Mouse (Mus musculus) CH12.LX (cell line): Measurements from ENCODE around the gene Sdcbp2. TPM values are rescaled to one million over a fixed set of nuclear protein-coding genes. Genes with fewer than 3 reads are reported as not detected.

Experiments used
- DNase-seq: peaks from one replicate; pipeline ENCODE4 v3.0.0-alpha.2; 2013; ENCODE audit errors: extremely low read depth
- H3K27ac ChIP-seq: 2 replicates; pipeline ENCODE4 v1.5.1; 2012; ENCODE audit warnings: low read depth, mild to moderate bottlenecking, control low read depth, moderate library complexity; ENCODE audit not compliant: insufficient read depth
- H3K27me3 ChIP-seq: replicated peaks from 2 replicates; pipeline ENCODE3; 2012; ENCODE audit warnings: inconsistent platforms
- H3K36me3 ChIP-seq, 2 experiments: replicated peaks in 1 of 2; 2 replicates each; pipeline versions ENCODE3 to v1.6.1; 2012; ENCODE audit warnings: inconsistent platforms in 1 of 2, low read length in 1 of 2, mild to moderate bottlenecking in 1 of 2, mixed read lengths in 1 of 2, moderate library complexity in 1 of 2; ENCODE audit not compliant: control insufficient read depth in 1 of 2, insufficient read depth in 1 of 2
- H3K4me1 ChIP-seq, 2 experiments: 2 replicates each; pipeline ENCODE4 v1.6.1; 2012; ENCODE audit warnings: inconsistent platforms in 1 of 2, moderate library complexity in 1 of 2; ENCODE audit not compliant: insufficient read depth in 2 of 2, control insufficient read depth in 1 of 2
- H3K4me2 ChIP-seq: 2 replicates; pipeline ENCODE4 v1.6.1; 2012; ENCODE audit warnings: low read depth, mild to moderate bottlenecking, control low read depth; ENCODE audit not compliant: poor library complexity, insufficient read depth, severe bottlenecking
- H3K4me3 ChIP-seq, 3 experiments: fragments of 150-350 bp in 1 of 3; sonication (generic) in 1 of 3; replicated peaks in 1 of 3; 2 replicates each; pipeline versions ENCODE3 to v1.5.1; 2011 to 2012; ENCODE audit warnings: low read depth in 2 of 3, low read length in 2 of 3, mild to moderate bottlenecking in 2 of 3, moderate library complexity in 2 of 3, control low read depth in 1 of 3, improper control_type of control experiment in 1 of 3, inconsistent platforms in 1 of 3, mixed read lengths in 1 of 3; ENCODE audit not compliant: poor library complexity in 1 of 3
- H3K79me2 ChIP-seq: replicated peaks from 2 replicates; pipeline ENCODE4 v1.6.1; 2012; ENCODE audit warnings: mild to moderate bottlenecking, moderate library complexity; ENCODE audit not compliant: control insufficient read depth, poor library complexity, insufficient read depth, severe bottlenecking; ENCODE audit errors: extremely low read depth
- H3K9ac ChIP-seq: 2 replicates; pipeline ENCODE4 v1.6.1; 2012; ENCODE audit warnings: low read depth, mild to moderate bottlenecking, control low read depth, moderate library complexity; ENCODE audit not compliant: insufficient read depth
- H3K9me3 ChIP-seq: replicated peaks from 2 replicates; pipeline ENCODE3; 2012; ENCODE audit warnings: low read length, inconsistent platforms, mixed read lengths
- CTCF ChIP-seq, 2 experiments: IDR thresholded peaks in 1 of 2; conservative IDR thresholded peaks in 1 of 2; 2 replicates each; pipeline ENCODE4 v1.5.1; 2011 to 2012; ENCODE audit warnings: low read depth in 2 of 2, low read length in 2 of 2, improper control_type of control experiment in 1 of 2, inconsistent platforms in 1 of 2, mild to moderate bottlenecking in 1 of 2, moderate library complexity in 1 of 2
- E2F4 ChIP-seq: IDR thresholded peaks from 2 replicates; pipeline ENCODE4 v1.6.1; 2011; ENCODE audit warnings: low read depth, low read length, improper control_type of control experiment; ENCODE audit not compliant: insufficient replicate concordance
- GABPA ChIP-seq: IDR thresholded peaks from 2 replicates; pipeline ENCODE4 v1.6.1; 2012; ENCODE audit warnings: low read depth, low read length, improper control_type of control experiment, inconsistent platforms; ENCODE audit not compliant: insufficient replicate concordance
- JUN ChIP-seq: IDR thresholded peaks from 2 replicates; pipeline ENCODE4 v1.6.1; 2011; ENCODE audit warnings: low read depth, mild to moderate bottlenecking, low read length, improper control_type of control experiment, moderate library complexity; ENCODE audit not compliant: insufficient read depth
- JUND ChIP-seq: conservative IDR thresholded peaks from 2 replicates; pipeline ENCODE4 v1.6.1; 2011; ENCODE audit warnings: low read depth, low read length, improper control_type of control experiment
- KAT2A ChIP-seq: IDR thresholded peaks from 2 replicates; pipeline ENCODE4 v1.6.1; 2012; ENCODE audit warnings: low read length, improper control_type of control experiment, inconsistent platforms; ENCODE audit not compliant: insufficient replicate concordance
- MAZ ChIP-seq: IDR thresholded peaks from 2 replicates; pipeline ENCODE4 v1.6.1; 2012; ENCODE audit warnings: low read depth, mild to moderate bottlenecking, inconsistent platforms, low read length, improper control_type of control experiment, moderate library complexity
- NRF1 ChIP-seq: IDR thresholded peaks from 2 replicates; pipeline ENCODE4 v1.6.1; 2014; ENCODE audit warnings: low read depth, mild to moderate bottlenecking, inconsistent platforms, low read length, improper control_type of control experiment, moderate library complexity
- POLR2A ChIP-seq: IDR thresholded peaks from 2 replicates; pipeline ENCODE4 v1.6.1; 2011; ENCODE audit warnings: low read depth, mild to moderate bottlenecking, improper control_type of control experiment, low read length
- POLR2AphosphoS2 ChIP-seq: IDR thresholded peaks from 2 replicates; pipeline ENCODE4 v1.6.1; 2011; ENCODE audit warnings: low read depth, low read length, improper control_type of control experiment
- TCF12 ChIP-seq: IDR thresholded peaks from 2 replicates; pipeline ENCODE4 v1.6.1; 2014; ENCODE audit warnings: low read depth, mild to moderate bottlenecking, inconsistent platforms, low read length, improper control_type of control experiment
- USF2 ChIP-seq: conservative IDR thresholded peaks from 2 replicates; pipeline ENCODE4 v1.6.1; 2011; ENCODE audit warnings: low read depth, low read length, improper control_type of control experiment
- ZC3H11A ChIP-seq: IDR thresholded peaks from 2 replicates; pipeline ENCODE4 v1.6.1; 2012; ENCODE audit warnings: low read depth, mild to moderate bottlenecking, inconsistent platforms, low read length, improper control_type of control experiment
- ZKSCAN1 ChIP-seq: IDR thresholded peaks from 2 replicates; pipeline ENCODE4 v1.6.1; 2012; ENCODE audit warnings: low read depth, inconsistent platforms, low read length, improper control_type of control experiment, borderline replicate concordance
- ZMIZ1 ChIP-seq: IDR thresholded peaks from 2 replicates; pipeline ENCODE4 v1.6.1; 2012; ENCODE audit warnings: low read depth, mild to moderate bottlenecking, inconsistent platforms, low read length, improper control_type of control experiment
- dilution Hi-C: fragments of 300-500 bp; cut with MboI; formaldehyde crosslinking; loops from 2 replicates; pipeline ENCODE4 v1.14.3; 2020; ENCODE audit warnings: low sequenced_read_pairs; ENCODE audit not compliant: extremely low pct_unique_long_range_greater_than_20kb, extremely low pct_ligation_motif_present
- in situ Hi-C: fragments of 300-500 bp; cut with MboI; formaldehyde crosslinking; loops from 3 replicates; pipeline ENCODE4 v1.14.3; 2019; ENCODE audit warnings: low sequenced_read_pairs, low pct_ligation_motif_present, low pct_unique_long_range_greater_than_20kb, mixed read lengths
- polyA plus RNA-seq: library from polyadenylated mRNA; unstranded; fragments of >175 nt; gene quantifications from 2 replicates; pipeline ENCODE4 v1.2.1, GENCODE M21; 2012; ENCODE audit warnings: low read depth; ENCODE audit not compliant: insufficient read length
- total RNA-seq, 2 experiments: library from RNA; depleted of rRNA; stranded (reverse); fragments of 300-350 nt in 1 of 2; fragments of >200 nt in 1 of 2; gene quantifications; 2 replicates each; pipeline ENCODE4 v1.2.3; 2012 to 2014

The Sdcbp2 gene
- total and polyA plus RNA-seq, 3 experiments = 1.1 to 2.3 (median 1.4) TPM

GRCm38 (mm10) chr2:151564006-151564405, 8.4 kb upstream of the Sdcbp2 start:
- in situ Hi-C loops (no loop called here), dilution Hi-C loops (no loop called here)
- peaks cover 16 to 27% of the 10 kb centered on the region in 2 experiments for H3K4me1 ChIP-seq
- no peak overlapping the region for H3K4me2 ChIP-seq
- H3K9me3 ChIP-seq = no peaks in the 10 kb centered on the region
- no peaks in the 10 kb centered on the region for H3K27me3 ChIP-seq
- H3K9ac ChIP-seq = no peak overlapping the region
- H3K27ac ChIP-seq = peak overlapping the region; percentile 15; the same call in 1 of the 2 replicates
- DNase-seq = no peak
- peaks cover under 1% of the 10 kb centered on the region for H3K79me2 ChIP-seq
- no peak overlapping the region for H3K4me3 ChIP-seq
- H3K36me3 ChIP-seq = peaks cover 51 to 86% of the 10 kb centered on the region in 2 experiments
- peak; percentile 98 for TF ChIP-seq ZKSCAN1
- TF ChIP-seq JUN = no peak
- TF ChIP-seq POLR2AphosphoS2 = 0 out of 2 replicates have a peak, but pooled peaks have one; percentile 56

DNA sequence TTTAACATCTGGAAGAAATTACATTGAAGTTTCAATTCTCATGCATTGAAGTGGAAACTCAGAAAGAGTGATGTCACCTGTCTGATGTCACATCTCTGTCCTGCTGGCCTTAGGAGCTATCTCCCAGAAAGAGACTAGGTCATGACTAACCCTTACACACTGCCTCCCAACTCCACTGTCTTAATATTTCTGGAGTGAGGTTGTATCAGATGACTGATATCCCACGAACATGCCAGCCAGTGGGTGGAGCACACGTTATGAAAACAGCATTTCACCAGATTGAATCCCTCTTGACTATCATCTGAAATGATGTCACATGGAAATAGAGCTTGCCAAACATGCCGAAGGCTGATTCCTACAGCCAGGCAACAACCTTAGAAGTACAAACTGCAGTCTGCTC, 7.4 kb upstream of the Sdcbp2 start:
- Histone ChIP-seq H3K9me3 (no peaks in the 10 kb centered on the region), H3K4me2 (no peak overlapping the region), H3K79me2 (no peaks in the 10 kb centered on the region; the same call in 1 of the 2 replicates), H3K4me1 (peaks cover 22 to 37% of the 10 kb centered on the region in 2 experiments), H3K4me3 (no peak overlapping the region), H3K36me3 (peaks cover 42 to 80% of the 10 kb centered on the region in 2 experiments), H3K27me3 (no peaks in the 10 kb centered on the region), H3K27ac (no peak overlapping the region), H3K9ac (no peak overlapping the region)
- dilution Hi-C loops (no loop called here), in situ Hi-C loops (no loop called here)
- DNase-seq = no peak
- TF ChIP-seq JUN (no peak), GABPA (no peak), JUND (no peak), MAZ (no peak), USF2 (no peak), POLR2A (no peak), NRF1 (no peak), TCF12 (no peak), KAT2A (no peak), CTCF (conservative IDR thresholded peaks at IDR 0.05 in 1 of 2, IDR thresholded peaks at IDR 0.05 in 1 of 2; ENCODE audit: low read depth in 2 of 2, low read length in 2 of 2) (no peak), ZC3H11A (no peak), ZMIZ1 (no peak), E2F4 (no peak)
